Mouse (Mus musculus) forebrain, embryonic 11.5 days (tissue): ENCODE data around the gene 4930578G10Rik. TPM values are rescaled to one million over a fixed set of nuclear protein-coding genes. Genes with fewer than 3 reads are reported as not detected.

Experiments used
- ATAC-seq: fragments of 200-750 bp; cut with Nextera tagmentation; replicated peaks from 2 replicates; pipeline ENCODE4 v1.8.0; 2017; ENCODE audit warnings: moderate TSS enrichment; ENCODE audit not compliant: low FRiP score
- DNase-seq: peaks from one replicate; pipeline ENCODE4 v3.0.0-alpha.2; 2017; ENCODE audit warnings: low spot score
- H3K27ac ChIP-seq: fragments of 300-500 bp; sonication (generic); 2 replicates; pipeline ENCODE4 v1.5.1; 2014; ENCODE audit warnings: low read depth, low read length
- H3K27me3 ChIP-seq: fragments of 300-500 bp; sonication (generic); 2 replicates; pipeline ENCODE4 v1.6.1; 2014; ENCODE audit warnings: mild to moderate bottlenecking, low read length, mixed read lengths; ENCODE audit not compliant: control insufficient read depth, insufficient read depth
- H3K36me3 ChIP-seq: fragments of 300-500 bp; sonication (generic); 2 replicates; pipeline ENCODE4 v1.6.1; 2014; ENCODE audit warnings: mild to moderate bottlenecking, low read length, moderate library complexity, mixed read lengths; ENCODE audit not compliant: control insufficient read depth, insufficient read depth
- H3K4me1 ChIP-seq: fragments of 300-500 bp; sonication (generic); replicated peaks from 2 replicates; pipeline ENCODE4 v1.6.1; 2014; ENCODE audit warnings: low read length, mixed read lengths; ENCODE audit not compliant: control insufficient read depth, insufficient read depth
- H3K4me2 ChIP-seq: fragments of 300-500 bp; sonication (generic); 2 replicates; pipeline ENCODE4 v1.6.1; 2014; ENCODE audit warnings: low read depth, mild to moderate bottlenecking, low read length, moderate library complexity, mixed read lengths; ENCODE audit not compliant: severe bottlenecking
- H3K4me3 ChIP-seq: fragments of 300-500 bp; sonication (generic); 2 replicates; pipeline ENCODE4 v1.5.1; 2014; ENCODE audit warnings: low read depth, low read length
- H3K9ac ChIP-seq: fragments of 300-500 bp; sonication (generic); 2 replicates; pipeline ENCODE4 v1.6.1; 2014; ENCODE audit warnings: low read length
- H3K9me3 ChIP-seq: fragments of 300-500 bp; sonication (generic); 2 replicates; pipeline ENCODE4 v1.6.1; 2016; ENCODE audit warnings: low read length, mixed read lengths; ENCODE audit not compliant: control insufficient read depth
- WGBS: fragments of 180-500 bp; shearing (Covaris S2); extraction: QIAGEN DNeasy Blood & Tissue Kit; methylation state at CpG from one replicate; pipeline ENCODE4 v1.1.7; 2014; 5-methylcytosine and 5-hydroxymethylcytosine counted together
- polyA plus RNA-seq: library from polyadenylated mRNA; unstranded; fragments of >200 nt; fragmentation: Nextera tagmentation; extraction: Ambion mirVana; gene quantifications from 2 replicates; pipeline ENCODE4 v1.2.1, GENCODE M21; 2014

The 4930578G10Rik gene
- polyA plus RNA-seq, 1 experiment from 2014 or later: 1.8 TPM

DNA sequence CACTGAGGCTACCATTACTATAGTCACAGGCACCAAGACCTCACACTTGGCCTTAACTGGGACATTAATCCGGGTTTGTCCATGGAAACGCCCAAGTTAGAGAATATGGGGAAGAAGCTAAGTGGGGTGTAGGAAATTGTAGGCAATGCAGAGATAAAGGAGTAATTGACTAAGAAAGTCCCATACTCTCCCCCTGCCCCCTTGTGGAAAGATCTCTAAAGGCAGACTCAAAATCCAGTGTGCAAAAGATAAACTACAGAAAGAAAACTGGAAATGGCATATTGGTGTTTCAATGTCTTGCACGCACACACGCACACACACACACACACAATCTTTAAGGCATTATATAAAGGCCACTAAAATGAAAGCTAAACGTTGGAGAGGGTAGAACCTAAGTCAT lies 135.4 kb downstream of the 4930578G10Rik start:
- H3K4me1 ChIP-seq: no peaks in the 10 kb centered on the region
- no peak overlapping the region for H3K27ac ChIP-seq
- DNase-seq (no peak), ATAC-seq (no peak)
- no peak overlapping the region for H3K4me2 ChIP-seq
- H3K4me3 ChIP-seq: no peak overlapping the region
- H3K9me3 ChIP-seq: no peaks in the 10 kb centered on the region
- no peaks in the 10 kb centered on the region for H3K27me3 ChIP-seq
- 81% methylated on average over 5 of the region's 5 CpGs for WGBS
- H3K36me3 ChIP-seq: no peaks in the 10 kb centered on the region
- no peak overlapping the region for H3K9ac ChIP-seq

DNA sequence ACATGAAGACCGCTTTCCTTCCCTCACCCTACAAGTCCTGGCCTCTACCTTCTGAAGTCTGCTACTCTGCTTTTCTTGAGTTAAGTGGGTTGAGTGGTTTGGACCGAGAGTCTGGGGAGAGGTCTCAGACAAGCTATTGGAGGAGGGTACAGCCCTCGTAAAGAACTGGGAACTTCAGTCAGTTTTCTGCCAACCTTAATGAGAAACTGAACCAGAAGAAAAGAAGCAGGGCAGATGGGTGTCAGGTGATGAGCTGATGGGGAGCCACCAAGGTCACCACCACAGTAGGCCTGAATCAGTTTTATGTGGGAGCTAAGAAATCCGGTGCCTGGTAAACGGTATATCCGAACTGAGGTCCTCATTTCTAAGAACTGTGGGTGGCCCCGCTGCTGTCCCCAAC lies 136.8 kb downstream of the 4930578G10Rik start:
- H3K9me3 ChIP-seq: no peaks in the 10 kb centered on the region
- no peaks in the 10 kb centered on the region for H3K36me3 ChIP-seq

DNA sequence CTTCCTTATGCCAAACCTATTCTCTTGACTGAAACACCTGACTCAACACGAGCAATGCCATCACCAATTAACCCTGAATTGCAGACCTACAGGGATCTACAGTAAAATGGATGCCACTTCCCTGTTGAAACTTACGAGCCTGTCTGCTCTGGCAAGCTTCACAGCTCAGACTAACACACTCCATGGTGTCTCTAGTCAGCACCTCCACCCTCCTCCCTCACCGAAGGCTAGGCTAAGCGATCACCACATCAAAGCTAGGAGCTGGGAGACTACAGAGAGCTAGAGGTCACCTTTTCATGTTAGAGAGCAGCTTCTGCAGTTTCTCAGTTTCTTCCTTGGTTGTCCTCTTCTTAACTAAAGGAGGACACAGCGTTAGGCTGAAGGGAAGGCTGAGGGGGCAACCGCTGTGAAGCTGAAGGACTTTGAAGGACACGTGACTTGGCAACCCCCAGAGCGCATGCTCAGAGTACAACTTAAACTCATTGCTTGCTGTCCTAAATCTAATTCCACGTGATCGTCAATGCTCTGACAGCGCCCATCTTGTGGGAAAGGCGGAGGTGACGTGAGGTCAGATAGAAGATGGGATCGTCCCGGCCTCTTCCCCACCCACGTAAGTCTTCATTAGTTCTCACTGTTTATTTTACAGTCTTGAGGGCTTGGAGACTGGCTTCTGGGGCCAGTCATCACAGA lies 137.5 kb downstream of the 4930578G10Rik start:
- DNase-seq (no peak), ATAC-seq (no peak)
- Histone ChIP-seq H3K4me2 (no peak overlapping the region), H3K27ac (no peak overlapping the region), H3K4me3 (no peak overlapping the region), H3K9me3 (no peaks in the 10 kb centered on the region), H3K36me3 (no peaks in the 10 kb centered on the region), H3K4me1 (no peaks in the 10 kb centered on the region), H3K9ac (no peak overlapping the region), H3K27me3 (no peaks in the 10 kb centered on the region)
- WGBS: 93% methylated on average over 16 of the region's 16 CpGs

More for the DNA sequence above, 136.8 kb downstream of the 4930578G10Rik start:
- WGBS: 95% methylated on average over 7 of the region's 7 CpGs
- no peak for DNase-seq
- no peaks in the 10 kb centered on the region for H3K4me1 ChIP-seq
- ATAC-seq: no peak
- no peak overlapping the region for H3K27ac ChIP-seq
- no peak overlapping the region for H3K9ac ChIP-seq
- H3K4me3 ChIP-seq: no peak overlapping the region
- no peaks in the 10 kb centered on the region for H3K27me3 ChIP-seq
- H3K4me2 ChIP-seq: no peak overlapping the region

GRCm38 (mm10) chr4:42874134-42874533 lies 138.8 kb downstream of the 4930578G10Rik start, which contains the start of gene Fam205c:
TSS of gene Fam205c (minus strand) at chr4:42874234.
- Histone ChIP-seq H3K4me1 (no peaks in the 10 kb centered on the region), H3K36me3 (no peaks in the 10 kb centered on the region), H3K27me3 (no peaks in the 10 kb centered on the region), H3K9me3 (no peaks in the 10 kb centered on the region), H3K4me3 (no peak within 1 kb of the TSS), H3K4me2 (no peak within 1 kb of the TSS), H3K27ac (no peak within 1 kb of the TSS), H3K9ac (no peak within 1 kb of the TSS)
- 88% methylated on average over 7 of the region's 7 CpGs for WGBS
- no peak for ATAC-seq
- no peak for DNase-seq

DNA sequence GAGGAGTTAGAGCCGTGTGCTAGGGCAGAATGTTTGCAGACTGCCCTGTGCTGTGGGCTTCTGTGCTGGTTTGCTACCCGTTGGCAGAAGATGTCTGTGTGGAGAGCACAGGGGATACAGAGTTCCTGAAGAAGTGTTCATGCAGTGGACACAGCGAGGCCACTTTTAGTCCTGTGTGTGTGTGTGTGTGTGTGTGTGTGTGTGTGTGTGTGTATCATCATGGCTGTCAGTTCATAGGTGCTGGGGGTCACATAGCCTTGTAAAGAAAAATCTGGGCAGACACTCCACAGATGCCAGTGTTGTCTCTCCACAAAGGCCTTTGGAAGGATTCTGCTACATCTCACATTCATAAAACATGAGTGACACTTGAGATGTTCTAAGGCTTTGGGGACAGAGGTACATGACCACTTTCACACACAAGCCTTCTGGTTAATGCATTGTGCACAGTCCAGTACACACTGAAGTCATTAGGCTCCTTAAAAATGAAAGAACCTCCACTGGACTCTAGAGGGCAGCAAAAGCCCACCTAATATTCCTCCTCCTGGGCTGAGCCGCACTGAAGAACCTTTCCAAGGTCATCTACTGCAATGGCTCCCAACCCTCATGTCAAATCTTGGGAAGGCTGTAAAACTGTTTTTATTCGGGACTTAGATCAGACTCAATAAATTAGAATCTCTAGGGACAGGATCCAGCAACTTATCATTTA lies 141.4 kb downstream of the 4930578G10Rik start:
- H3K4me2 ChIP-seq: no peak overlapping the region
- DNase-seq (peak; percentile 74), ATAC-seq (peak; percentile 76)
- no peak overlapping the region for H3K9ac ChIP-seq
- no peak overlapping the region for H3K4me3 ChIP-seq
- H3K9me3 ChIP-seq: no peaks in the 10 kb centered on the region
- H3K27ac ChIP-seq: no peak overlapping the region
- WGBS: 40% methylated on average over 5 of the region's 5 CpGs
- H3K27me3 ChIP-seq: no peaks in the 10 kb centered on the region
- H3K4me1 ChIP-seq: no peaks in the 10 kb centered on the region
- no peaks in the 10 kb centered on the region for H3K36me3 ChIP-seq

- Histone ChIP-seq H3K27ac (no peak overlapping the region), H3K27me3 (no peaks in the 10 kb centered on the region), H3K36me3 (no peaks in the 10 kb centered on the region), H3K9me3 (no peaks in the 10 kb centered on the region), H3K9ac (no peak overlapping the region), H3K4me3 (no peak overlapping the region), H3K4me2 (no peak overlapping the region), H3K4me1 (no peaks in the 10 kb centered on the region)
- no peak for ATAC-seq
- 84% methylated on average over 2 of the region's 2 CpGs for WGBS
- no peak for DNase-seq
Measured at GRCm38 (mm10) chr4:42877657-42878056, 142.3 kb downstream of the 4930578G10Rik start.

- Histone ChIP-seq H3K9me3 (no peaks in the 10 kb centered on the region), H3K36me3 (no peaks in the 10 kb centered on the region), H3K4me3 (no peak overlapping the region), H3K27ac (no peak overlapping the region), H3K27me3 (no peaks in the 10 kb centered on the region), H3K4me1 (no peaks in the 10 kb centered on the region), H3K9ac (no peak overlapping the region), H3K4me2 (no peak overlapping the region)
- DNase-seq (no peak), ATAC-seq (no peak)
- WGBS: 89% methylated on average over 16 of the region's 16 CpGs
Measured at GRCm38 (mm10) chr4:42879829-42880676, 144.7 kb downstream of the 4930578G10Rik start.

GRCm38 (mm10) chr4:42880677-42880948 lies 145.3 kb downstream of the 4930578G10Rik start:
- Histone ChIP-seq H3K27me3 (no peaks in the 10 kb centered on the region), H3K9me3 (no peaks in the 10 kb centered on the region), H3K36me3 (no peaks in the 10 kb centered on the region), H3K4me1 (no peaks in the 10 kb centered on the region), H3K4me2 (no peak overlapping the region), H3K9ac (no peak overlapping the region), H3K4me3 (no peak overlapping the region), H3K27ac (no peak overlapping the region)
- no peak for DNase-seq
- 55% methylated on average over 1 of the region's 1 CpGs for WGBS
- no peak for ATAC-seq
